Mouse (Mus musculus): ENCODE measurements around the gene Tap2. TPM values are rescaled to one million over a fixed set of nuclear protein-coding genes. Genes with fewer than 3 reads are reported as not detected.

The Tap2 gene
- polyA plus RNA-seq, 1 experiment from 2014 or later = 7.4 TPM

GRCm38 (mm10) chr17:34188010-34188409, 15.3 kb upstream of the Tap2 start:
- DNase-seq (ENCODE audit: low spot score) (no peak), ATAC-seq (replicated peaks; ENCODE audit: low FRiP score) (0 out of 2 replicates have a peak, but pooled peaks have one; percentile 2)
- Histone ChIP-seq H3K9ac (ENCODE audit: low read depth, low read length) (peak overlapping the region; percentile 57), H3K36me3 (ENCODE audit: control insufficient read depth, insufficient read depth, low read length) (no peaks in the 10 kb centered on the region), H3K4me1 (replicated peaks; ENCODE audit: control insufficient read depth, insufficient read depth, low read length) (peaks cover 7% of the 10 kb centered on the region), H3K4me2 (peak overlapping the region; percentile 90), H3K27me3 (replicated peaks; ENCODE audit: control insufficient read depth, insufficient read depth, low read length) (peaks cover 72% of the 10 kb centered on the region), H3K4me3 (ENCODE audit: low read depth, low read length) (peak overlapping the region; percentile 56), H3K27ac (ENCODE audit: low read depth, low read length) (no peak overlapping the region), H3K9me3 (ENCODE audit: control insufficient read depth, low read length) (no peaks in the 10 kb centered on the region)
- WGBS = 5% methylated on average over 20 of the region's 20 CpGs

- H3K27me3 ChIP-seq (replicated peaks; ENCODE audit: control insufficient read depth, insufficient read depth, low read length) = peaks cover 77% of the 10 kb centered on the region
- no peak overlapping the region for H3K9ac ChIP-seq (ENCODE audit: low read depth, low read length)
- 67% methylated on average over 6 of the region's 6 CpGs for WGBS
- H3K9me3 ChIP-seq (ENCODE audit: control insufficient read depth, low read length) = no peaks in the 10 kb centered on the region
- peaks cover 7% of the 10 kb centered on the region for H3K4me1 ChIP-seq (replicated peaks; ENCODE audit: control insufficient read depth, insufficient read depth, low read length)
- no peaks in the 10 kb centered on the region for H3K36me3 ChIP-seq (ENCODE audit: control insufficient read depth, insufficient read depth, low read length)
- no peak overlapping the region for H3K27ac ChIP-seq (ENCODE audit: low read depth, low read length)
- no peak for DNase-seq (ENCODE audit: low spot score)
- no peak overlapping the region for H3K4me2 ChIP-seq
- H3K4me3 ChIP-seq (ENCODE audit: low read depth, low read length) = no peak overlapping the region
- ATAC-seq (replicated peaks; ENCODE audit: low FRiP score) = no peak
Measured at GRCm38 (mm10) chr17:34188986-34189385, 14.3 kb upstream of the Tap2 start.

DNA sequence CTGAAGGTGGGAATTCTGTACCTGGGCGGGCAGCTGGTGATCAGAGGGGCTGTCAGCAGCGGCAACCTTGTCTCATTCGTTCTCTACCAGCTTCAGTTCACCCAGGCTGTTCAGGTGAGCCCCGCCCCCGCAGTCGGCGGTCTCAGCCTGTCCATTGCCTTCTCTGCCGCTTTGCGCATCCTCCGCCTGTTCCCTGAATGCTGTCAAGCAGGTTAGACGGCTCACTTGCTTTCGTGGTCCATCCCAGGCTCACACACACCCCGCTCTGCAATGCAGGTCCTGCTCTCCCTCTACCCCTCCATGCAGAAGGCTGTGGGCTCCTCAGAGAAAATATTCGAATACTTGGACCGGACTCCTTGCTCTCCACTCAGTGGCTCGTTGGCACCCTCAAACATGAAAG, 10.5 kb upstream of the Tap2 start:
- H3K36me3 ChIP-seq (ENCODE audit: control insufficient read depth, insufficient read depth, low read length) = no peaks in the 10 kb centered on the region
- H3K4me1 ChIP-seq (replicated peaks; ENCODE audit: control insufficient read depth, insufficient read depth, low read length) = peaks cover 14% of the 10 kb centered on the region
- no peak overlapping the region for H3K4me2 ChIP-seq
- H3K27me3 ChIP-seq (replicated peaks; ENCODE audit: control insufficient read depth, insufficient read depth, low read length) = peaks cover 94% of the 10 kb centered on the region
- ATAC-seq (replicated peaks; ENCODE audit: low FRiP score) = no peak
- 24% methylated on average over 16 of the region's 16 CpGs for WGBS
- DNase-seq (ENCODE audit: low spot score) = no peak
- no peak overlapping the region for H3K9ac ChIP-seq (ENCODE audit: low read depth, low read length)
- no peak overlapping the region for H3K4me3 ChIP-seq (ENCODE audit: low read depth, low read length)
- no peak overlapping the region for H3K27ac ChIP-seq (ENCODE audit: low read depth, low read length)
- H3K9me3 ChIP-seq (ENCODE audit: control insufficient read depth, low read length) = no peaks in the 10 kb centered on the region

- Histone ChIP-seq H3K27ac (ENCODE audit: low read depth, low read length) (no peak overlapping the region), H3K9me3 (ENCODE audit: control insufficient read depth, low read length) (no peaks in the 10 kb centered on the region), H3K9ac (ENCODE audit: low read depth, low read length) (no peak overlapping the region), H3K4me3 (ENCODE audit: low read depth, low read length) (no peak overlapping the region), H3K27me3 (replicated peaks; ENCODE audit: control insufficient read depth, insufficient read depth, low read length) (peaks cover 95% of the 10 kb centered on the region), H3K36me3 (ENCODE audit: control insufficient read depth, insufficient read depth, low read length) (no peaks in the 10 kb centered on the region), H3K4me1 (replicated peaks; ENCODE audit: control insufficient read depth, insufficient read depth, low read length) (peaks cover 11% of the 10 kb centered on the region), H3K4me2 (no peak overlapping the region)
- DNase-seq (ENCODE audit: low spot score) = no peak
- no peak for ATAC-seq (replicated peaks; ENCODE audit: low FRiP score)
- WGBS = 44% methylated on average over 8 of the region's 8 CpGs
Measured at GRCm38 (mm10) chr17:34193468-34193867, 9.9 kb upstream of the Tap2 start.

DNA sequence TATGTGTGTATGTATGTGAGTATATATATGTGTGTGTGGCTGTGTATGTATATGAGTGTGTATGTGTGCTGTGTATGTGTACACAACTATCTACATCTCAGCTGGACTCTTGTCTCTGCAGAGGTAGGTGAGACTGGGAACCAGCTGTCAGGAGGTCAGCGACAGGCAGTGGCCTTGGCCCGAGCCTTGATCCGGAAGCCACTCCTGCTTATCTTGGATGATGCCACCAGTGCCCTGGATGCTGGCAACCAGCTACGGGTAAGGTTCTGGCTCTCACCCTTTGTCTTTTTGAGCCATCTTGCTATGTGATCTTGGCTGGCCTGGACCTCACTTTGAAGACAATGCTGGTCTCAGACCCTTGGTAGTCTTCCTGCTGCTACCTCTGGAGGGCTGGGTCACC, 8.6 kb upstream of the Tap2 start:
- WGBS = 70% methylated on average over 4 of the region's 4 CpGs
- no peak for DNase-seq (ENCODE audit: low spot score)

GRCm38 (mm10) chr17:34196491-34196890, 6.8 kb upstream of the Tap2 start:
- Histone ChIP-seq H3K4me3 (ENCODE audit: low read depth, low read length) (no peak overlapping the region), H3K4me2 (no peak overlapping the region), H3K9me3 (ENCODE audit: control insufficient read depth, low read length) (no peaks in the 10 kb centered on the region), H3K9ac (ENCODE audit: low read depth, low read length) (no peak overlapping the region), H3K4me1 (replicated peaks; ENCODE audit: control insufficient read depth, insufficient read depth, low read length) (peaks cover 11% of the 10 kb centered on the region), H3K27ac (ENCODE audit: low read depth, low read length) (no peak overlapping the region), H3K36me3 (ENCODE audit: control insufficient read depth, insufficient read depth, low read length) (no peaks in the 10 kb centered on the region), H3K27me3 (replicated peaks; ENCODE audit: control insufficient read depth, insufficient read depth, low read length) (peaks cover 86% of the 10 kb centered on the region)
- 27% methylated on average over 12 of the region's 12 CpGs for WGBS
- ATAC-seq (replicated peaks; ENCODE audit: low FRiP score) (no peak), DNase-seq (ENCODE audit: low spot score) (no peak)

More for the DNA sequence above, 8.6 kb upstream of the Tap2 start:
- no peak overlapping the region for H3K27ac ChIP-seq (ENCODE audit: low read depth, low read length)
- H3K36me3 ChIP-seq (ENCODE audit: control insufficient read depth, insufficient read depth, low read length) = no peaks in the 10 kb centered on the region
- no peak overlapping the region for H3K4me3 ChIP-seq (ENCODE audit: low read depth, low read length)
- peaks cover 95% of the 10 kb centered on the region for H3K27me3 ChIP-seq (replicated peaks; ENCODE audit: control insufficient read depth, insufficient read depth, low read length)
- ATAC-seq (replicated peaks; ENCODE audit: low FRiP score) = no peak
- no peaks in the 10 kb centered on the region for H3K9me3 ChIP-seq (ENCODE audit: control insufficient read depth, low read length)
- H3K9ac ChIP-seq (ENCODE audit: low read depth, low read length) = no peak overlapping the region
- H3K4me1 ChIP-seq (replicated peaks; ENCODE audit: control insufficient read depth, insufficient read depth, low read length) = peaks cover 11% of the 10 kb centered on the region
- H3K4me2 ChIP-seq = no peak overlapping the region

GRCm38 (mm10) chr17:34196941-34197894, 6.1 kb upstream of the Tap2 start, which contains the start of gene Psmb8:
Gene Psmb8 (plus strand): TSS chr17:34197721.
- Histone ChIP-seq H3K27ac (ENCODE audit: low read depth, low read length) (no peak within 1 kb of the TSS), H3K27me3 (replicated peaks; ENCODE audit: control insufficient read depth, insufficient read depth, low read length) (peaks cover 79% of the 10 kb centered on the region), H3K36me3 (ENCODE audit: control insufficient read depth, insufficient read depth, low read length) (no peaks in the 10 kb centered on the region), H3K4me2 (peak within 1 kb of the TSS; percentile 63), H3K4me3 (ENCODE audit: low read depth, low read length) (peak within 1 kb of the TSS; percentile 46), H3K9ac (ENCODE audit: low read depth, low read length) (peak within 1 kb of the TSS; percentile 37; the same call in 1 of the 2 replicates), H3K4me1 (replicated peaks; ENCODE audit: control insufficient read depth, insufficient read depth, low read length) (peaks cover 11% of the 10 kb centered on the region), H3K9me3 (ENCODE audit: control insufficient read depth, low read length) (no peaks in the 10 kb centered on the region)
- WGBS = 5% methylated on average over 41 of the region's 41 CpGs
- DNase-seq (ENCODE audit: low spot score) (peak; percentile 73), ATAC-seq (replicated peaks; ENCODE audit: low FRiP score) (no peak; the same call in 1 of the 2 replicates)

GRCm38 (mm10) chr17:34197904-34198520, 5.3 kb upstream of the Tap2 start:
- H3K9me3 ChIP-seq (ENCODE audit: control insufficient read depth, low read length) = no peaks in the 10 kb centered on the region
- H3K27ac ChIP-seq (ENCODE audit: low read depth, low read length) = no peak overlapping the region
- H3K9ac ChIP-seq (ENCODE audit: low read depth, low read length) = peak overlapping the region; percentile 37; the same call in 1 of the 2 replicates
- DNase-seq (ENCODE audit: low spot score) (no peak), ATAC-seq (replicated peaks; ENCODE audit: low FRiP score) (no peak)
- H3K4me3 ChIP-seq (ENCODE audit: low read depth, low read length) = peak overlapping the region; percentile 46
- peaks cover 11% of the 10 kb centered on the region for H3K4me1 ChIP-seq (replicated peaks; ENCODE audit: control insufficient read depth, insufficient read depth, low read length)
- H3K36me3 ChIP-seq (ENCODE audit: control insufficient read depth, insufficient read depth, low read length) = no peaks in the 10 kb centered on the region
- 2% methylated on average over 32 of the region's 32 CpGs for WGBS
- H3K27me3 ChIP-seq (replicated peaks; ENCODE audit: control insufficient read depth, insufficient read depth, low read length) = peaks cover 73% of the 10 kb centered on the region
- peak overlapping the region; percentile 63 for H3K4me2 ChIP-seq

Measured in liver, embryonic 11.5 days (tissue).